Mouse (Mus musculus): ENCODE measurements around the gene Cstad.

DNA sequence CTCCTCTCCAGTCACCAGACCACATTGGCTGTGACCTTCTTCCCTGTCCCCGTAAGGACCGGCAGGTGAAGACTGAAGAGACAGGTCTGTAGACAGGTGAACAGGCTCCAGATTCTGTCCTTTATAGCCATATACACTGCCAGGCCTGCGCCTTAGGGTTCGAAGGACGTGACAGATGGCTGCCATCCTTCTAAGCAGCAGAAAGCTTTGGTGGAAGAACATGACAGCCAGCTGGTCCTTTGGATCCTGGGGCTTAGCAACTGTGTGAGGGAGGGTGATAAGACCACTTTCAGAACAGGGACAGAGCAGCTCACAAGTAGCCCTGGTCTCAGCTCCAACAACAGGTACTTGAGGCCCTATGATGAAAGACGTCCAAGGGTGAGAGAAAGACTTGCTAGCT lies 43.2 kb downstream of the Cstad start:
- TF ChIP-seq POLR2A (IDR thresholded peaks at IDR 0.05; ENCODE audit: extremely low read depth, insufficient read depth, low read length) (no peak), CTCF (IDR thresholded peaks at IDR 0.05; ENCODE audit: low read depth, low read length) (no peak)
